Mouse (Mus musculus) left cerebral cortex, adult 18-20 months (tissue): ENCODE results near the gene BC051142. TPM values are rescaled to one million over a fixed set of nuclear protein-coding genes. Genes with fewer than 3 reads are reported as not detected.
A peak's percentile ranks its signal among the peaks of the same experiment; 100 is the strongest.
"Not testable (repeated sequence)": the region's sequence is repeated elsewhere in the genome, so short reads cannot be mapped to it uniquely, and the experiment has no call there.

Experiments used
- DNase-seq, 2 experiments: peaks; one replicate each; pipeline ENCODE4 v3.0.0; 2021 to 2022; ENCODE audit warnings: low spot score in 2 of 2, mixed read lengths in 1 of 2
- total RNA-seq, 2 experiments: library from RNA; stranded (reverse); gene quantifications; 2 replicates each; pipeline ENCODE4 v1.2.3; 2021

Gene BC051142
- total RNA-seq, 2 experiments from 2014 or later = 2.1 to 4.4 TPM

DNA sequence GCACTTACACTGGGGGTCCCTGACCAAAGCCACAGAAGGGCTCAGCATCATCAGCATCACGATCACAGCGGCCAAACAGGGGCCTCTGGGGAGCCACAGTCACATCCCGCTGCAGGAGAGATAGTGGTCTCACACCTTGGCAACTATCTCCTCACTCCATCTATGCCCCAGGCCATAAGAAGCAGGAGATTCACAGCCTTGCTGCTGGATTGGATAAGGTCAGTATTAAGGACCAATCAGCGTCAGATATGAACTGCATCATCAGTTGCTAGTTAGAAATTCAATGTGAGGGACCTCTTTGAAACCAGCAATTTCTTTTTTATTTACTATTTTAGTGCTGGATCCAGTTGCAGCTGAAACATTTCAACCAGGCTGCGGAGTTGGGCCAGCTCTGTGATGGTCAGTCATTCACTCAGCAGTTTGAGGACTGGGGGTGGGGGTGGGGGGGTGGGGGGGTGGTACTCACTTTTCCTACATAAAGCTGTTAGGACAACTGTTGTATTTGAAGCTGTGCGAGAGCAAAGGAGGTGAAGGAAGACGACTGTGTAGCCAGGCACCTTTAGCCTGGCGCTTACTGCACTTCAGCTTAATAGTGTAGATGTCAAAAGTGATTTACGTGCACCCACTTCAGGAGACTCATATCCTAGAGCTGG is 436 bp upstream of the BC051142 start:
- peak; percentile 53 to 56 for DNase-seq

GRCm38 (mm10) chr17:34399394-34399715 is 735 bp downstream of the BC051142 start:
- DNase-seq = no peak

GRCm38 (mm10) chr17:34411117-34411516 is 12.5 kb downstream of the BC051142 start:
- DNase-seq = peak; percentile 66 to 71

- no peak for DNase-seq
Observed at GRCm38 (mm10) chr17:34420014-34420413, 21.4 kb downstream of the BC051142 start.

- peak; percentile 31 to 41 for DNase-seq
Observed at GRCm38 (mm10) chr17:34427597-34427996, 29.0 kb downstream of the BC051142 start.

- no peak for DNase-seq
Observed at GRCm38 (mm10) chr17:34437120-34437519, 38.5 kb downstream of the BC051142 start.

GRCm38 (mm10) chr17:34437606-34438005 is 39.0 kb downstream of the BC051142 start:
- no peak for DNase-seq

DNA sequence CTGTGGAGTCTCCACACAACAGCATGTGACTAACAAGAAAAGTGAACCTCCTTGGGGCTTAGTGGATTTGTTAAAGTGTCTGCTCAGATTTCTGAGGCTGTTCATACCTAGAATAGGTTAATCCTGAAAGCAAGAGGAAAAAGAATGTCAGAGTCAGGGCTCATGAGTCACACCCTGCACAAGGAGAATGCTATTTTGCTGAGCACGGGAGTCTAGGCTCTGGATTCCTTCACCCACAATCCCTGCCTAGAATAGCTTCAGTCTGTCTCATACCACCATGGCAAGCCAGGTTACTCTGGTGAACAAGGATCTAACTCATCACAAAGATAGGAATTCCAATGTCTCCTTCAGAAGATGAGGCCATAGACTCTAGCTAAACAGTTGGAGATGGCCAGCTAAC is 40.0 kb downstream of the BC051142 start:
- DNase-seq = no peak

GRCm38 (mm10) chr17:34439795-34440194 is 41.2 kb downstream of the BC051142 start:
- no peak for DNase-seq

DNA sequence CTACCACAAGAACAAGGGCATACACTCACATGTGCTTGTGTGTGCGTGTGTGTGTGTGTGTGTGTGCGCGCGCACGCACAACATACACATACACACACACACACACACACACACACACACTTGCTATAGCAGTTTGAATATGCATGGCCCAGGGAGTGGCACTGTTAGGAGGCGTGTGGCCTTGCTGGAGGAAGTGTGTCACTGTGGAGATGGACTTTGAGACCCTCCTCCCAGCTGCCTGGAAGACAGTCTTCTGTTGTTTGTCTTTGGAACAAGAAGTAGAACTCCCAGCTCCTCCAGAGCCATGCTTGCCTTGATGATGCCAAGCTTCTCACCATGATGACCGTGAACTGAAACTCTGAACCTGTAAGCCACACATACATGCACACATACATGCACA is 43.4 kb downstream of the BC051142 start:
- DNase-seq = no peak

- DNase-seq = no peak
Observed at GRCm38 (mm10) chr17:34448473-34449041, 49.9 kb downstream of the BC051142 start.

GRCm38 (mm10) chr17:34457668-34458067 is 59.0 kb downstream of the BC051142 start:
- no peak for DNase-seq

GRCm38 (mm10) chr17:34459255-34459654 is 60.6 kb downstream of the BC051142 start:
- DNase-seq = no peak

DNA sequence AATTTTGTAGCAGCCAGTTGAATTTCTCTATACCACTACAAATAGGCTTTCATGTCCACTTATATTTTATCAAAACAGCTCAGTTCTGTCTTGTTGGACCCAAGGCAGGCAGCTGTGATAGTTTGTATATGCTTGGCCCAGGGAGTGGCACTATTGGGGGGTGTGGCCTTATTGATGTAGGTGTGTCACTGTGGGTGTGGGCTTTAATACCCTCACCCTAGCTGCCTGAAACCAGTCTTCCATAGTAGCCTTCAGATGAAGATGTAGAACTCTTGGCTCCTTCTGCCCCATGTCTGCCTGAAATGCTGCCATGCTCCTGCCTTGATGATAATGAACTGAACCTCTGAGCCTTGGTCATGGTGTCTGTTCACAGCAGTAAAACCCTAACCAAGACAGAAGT is 67.3 kb downstream of the BC051142 start:
- not testable (repeated sequence) for DNase-seq

GRCm38 (mm10) chr17:34470491-34470890 is 71.9 kb downstream of the BC051142 start:
- DNase-seq = no peak

DNA sequence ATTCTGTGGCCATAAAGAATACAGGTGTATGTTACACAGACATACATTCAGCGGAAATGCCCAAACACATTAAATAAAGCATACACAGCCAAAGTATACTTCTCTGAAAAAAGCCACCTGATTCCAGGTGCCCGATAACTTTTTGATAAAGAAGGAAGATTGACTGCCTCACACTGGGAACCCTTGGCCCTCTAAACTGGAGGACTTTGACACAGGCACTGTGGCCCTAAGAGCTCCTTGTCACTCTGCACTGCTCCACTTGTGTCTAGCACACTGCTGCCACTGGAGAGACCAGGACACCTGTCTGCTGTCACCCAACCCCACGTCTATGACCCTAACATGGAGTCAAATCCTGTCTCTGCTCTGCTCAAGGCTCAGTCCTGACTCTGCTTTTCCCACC is 76.4 kb downstream of the BC051142 start:
- DNase-seq = no peak

GRCm38 (mm10) chr17:34476427-34476826 is 77.8 kb downstream of the BC051142 start:
- DNase-seq = no peak

- DNase-seq = not testable (repeated sequence)
Observed at GRCm38 (mm10) chr17:34477238-34478013, 78.8 kb downstream of the BC051142 start, which contains the start of gene Btnl4. Gene Btnl4, minus strand, starts transcription at chr17:34477318.

DNA sequence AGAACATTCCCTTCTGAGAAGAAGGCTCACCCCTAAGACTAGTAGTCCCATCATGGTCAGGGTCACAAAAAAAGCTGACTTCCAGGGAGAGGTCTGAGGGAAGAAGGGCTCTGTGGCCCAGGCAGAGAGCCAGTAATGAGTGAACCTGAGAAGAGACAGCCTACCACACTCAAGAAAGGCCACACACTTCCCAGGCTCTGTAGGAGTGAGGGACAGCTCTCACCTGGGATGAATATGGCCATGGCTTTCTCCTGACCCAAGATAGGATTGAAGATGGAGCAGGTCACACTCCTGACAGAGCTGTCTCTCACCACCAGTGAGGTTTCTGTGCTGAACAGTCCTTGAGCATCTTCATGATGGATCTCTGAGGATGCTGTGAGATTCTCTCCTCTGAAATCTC is 94.2 kb downstream of the BC051142 start:
- no peak for DNase-seq

DNA sequence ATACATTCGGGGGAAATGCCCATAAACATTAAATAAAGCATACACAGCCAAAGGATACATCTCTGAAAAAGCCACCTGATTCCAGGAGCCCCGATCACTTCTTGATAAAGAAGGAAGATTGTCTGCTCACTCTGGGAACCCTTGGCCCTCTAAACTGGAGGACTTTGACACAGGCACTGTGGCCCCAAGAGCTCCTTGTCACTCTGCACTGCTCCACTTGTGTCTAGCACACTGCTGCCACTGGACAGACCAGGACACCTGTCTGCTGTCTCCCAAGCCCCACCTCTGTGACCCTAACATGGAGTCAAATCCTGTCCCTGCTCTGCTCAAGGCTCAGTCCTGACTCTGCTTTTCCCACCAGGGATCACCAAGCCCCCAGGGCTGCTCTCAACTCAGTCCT is 96.5 kb downstream of the BC051142 start:
- DNase-seq = not testable (repeated sequence)

DNA sequence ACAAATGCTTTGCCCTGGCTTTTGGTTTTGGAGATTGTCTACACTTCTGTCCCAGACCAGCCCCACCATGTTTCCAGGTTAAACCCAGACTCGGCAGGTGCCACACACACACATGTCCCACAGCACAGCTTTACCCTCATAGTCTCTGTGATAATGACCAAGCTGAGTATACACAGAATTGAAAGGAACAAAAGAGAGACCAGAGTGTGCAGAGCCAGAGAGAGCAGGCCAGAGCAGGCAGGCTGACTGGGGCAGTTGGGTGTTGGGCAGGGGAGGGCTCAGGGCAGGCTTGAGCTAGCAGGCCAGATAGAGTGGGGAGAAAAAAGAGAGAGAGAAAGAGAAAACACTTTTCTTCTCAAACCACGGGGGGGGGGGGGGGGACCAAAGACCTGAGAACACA is 97.9 kb downstream of the BC051142 start:
- DNase-seq = no peak

- DNase-seq = not testable (repeated sequence)
Observed at GRCm38 (mm10) chr17:34497319-34497718, 98.7 kb downstream of the BC051142 start.
